Mouse (Mus musculus): ENCODE results near the gene Rapgef2. TPM values are rescaled to one million over a fixed set of nuclear protein-coding genes. Genes with fewer than 3 reads are reported as not detected.

Gene Rapgef2
- polyA plus RNA-seq, 2 experiments = 7.6 to 12.5 TPM

DNA sequence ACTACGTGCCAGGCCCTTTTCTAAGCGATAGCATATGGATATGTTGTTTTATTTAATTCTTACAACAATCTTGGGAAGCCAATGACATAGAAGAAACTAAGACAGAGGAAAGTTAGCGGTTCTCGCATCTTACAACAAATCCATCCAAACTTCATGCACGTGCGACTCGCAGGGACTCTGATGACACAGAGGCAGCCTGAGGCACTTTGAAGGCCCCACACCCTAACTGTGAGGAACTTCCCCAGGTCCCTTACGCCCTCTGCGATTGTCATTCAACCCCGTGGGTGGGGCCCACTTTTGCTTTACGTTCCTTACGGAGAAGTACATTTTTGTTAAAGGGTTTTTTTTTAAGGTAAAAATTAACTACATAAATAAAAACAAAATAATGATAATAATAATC lies 166.3 kb downstream of the Rapgef2 start:
- Histone ChIP-seq H3K27me3 (ENCODE audit: control insufficient read depth, insufficient read depth, low read length) (no peaks in the 10 kb centered on the region), H3K4me1 (ENCODE audit: control insufficient read depth, insufficient read depth, low read length) (no peaks in the 10 kb centered on the region), H3K27ac (replicated peaks; ENCODE audit: low read depth, low read length) (no peak overlapping the region), H3K4me3 (replicated peaks; ENCODE audit: low read length) (no peak overlapping the region), H3K4me2 (replicated peaks; ENCODE audit: low read depth, low read length, severe bottlenecking) (no peak overlapping the region), H3K9ac (ENCODE audit: low read depth, low read length, severe bottlenecking) (no peak overlapping the region), H3K36me3 (ENCODE audit: control insufficient read depth, insufficient read depth, low read length) (no peaks in the 10 kb centered on the region), H3K9me3 (ENCODE audit: control insufficient read depth, low read length) (no peaks in the 10 kb centered on the region)
- DNase-seq (ENCODE audit: low spot score) = no peak
- no peak for TF ChIP-seq POLR2A (IDR thresholded peaks at IDR 0.05; ENCODE audit: borderline replicate concordance, extremely low read depth, insufficient read depth, insufficient read length)
- ATAC-seq (ENCODE audit: low FRiP score, low read depth) = no peak
- 93% methylated on average over 12 of the region's 12 CpGs for WGBS

DNA sequence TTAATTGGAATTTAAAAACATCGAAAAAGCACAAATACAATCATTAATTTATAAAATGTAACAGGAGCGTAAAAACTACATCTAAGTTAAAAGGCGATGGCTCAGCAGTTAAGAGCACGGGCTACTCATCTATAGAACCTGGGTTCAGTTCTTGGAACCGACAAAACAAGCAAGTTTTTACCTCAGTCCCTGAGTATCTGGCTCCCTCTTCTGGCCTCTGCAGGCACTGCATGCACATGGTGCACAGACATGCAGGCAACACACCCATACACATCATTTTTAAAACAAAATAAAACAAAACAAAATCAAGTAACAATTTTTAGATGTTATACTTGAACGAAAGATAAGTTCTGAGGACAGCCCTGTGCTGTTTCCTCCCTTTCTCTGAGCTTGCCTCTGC lies 176.2 kb downstream of the Rapgef2 start:
- H3K27me3 ChIP-seq (ENCODE audit: control insufficient read depth, insufficient read depth, low read length) = no peaks in the 10 kb centered on the region
- ATAC-seq (ENCODE audit: low FRiP score, low read depth) (no peak), DNase-seq (ENCODE audit: low spot score) (no peak)
- H3K9ac ChIP-seq (ENCODE audit: low read depth, low read length, severe bottlenecking) = no peak overlapping the region
- H3K27ac ChIP-seq (replicated peaks; ENCODE audit: low read depth, low read length) = no peak overlapping the region
- no peaks in the 10 kb centered on the region for H3K4me1 ChIP-seq (ENCODE audit: control insufficient read depth, insufficient read depth, low read length)
- H3K9me3 ChIP-seq (ENCODE audit: control insufficient read depth, low read length) = no peaks in the 10 kb centered on the region
- H3K4me3 ChIP-seq (replicated peaks; ENCODE audit: low read length) = no peak overlapping the region
- 93% methylated on average over 6 of the region's 6 CpGs for WGBS
- H3K4me2 ChIP-seq (replicated peaks; ENCODE audit: low read depth, low read length, severe bottlenecking) = no peak overlapping the region
- H3K36me3 ChIP-seq (ENCODE audit: control insufficient read depth, insufficient read depth, low read length) = peaks cover 3% of the 10 kb centered on the region
- no peak for TF ChIP-seq POLR2A (IDR thresholded peaks at IDR 0.05; ENCODE audit: borderline replicate concordance, extremely low read depth, insufficient read depth, insufficient read length)

DNA sequence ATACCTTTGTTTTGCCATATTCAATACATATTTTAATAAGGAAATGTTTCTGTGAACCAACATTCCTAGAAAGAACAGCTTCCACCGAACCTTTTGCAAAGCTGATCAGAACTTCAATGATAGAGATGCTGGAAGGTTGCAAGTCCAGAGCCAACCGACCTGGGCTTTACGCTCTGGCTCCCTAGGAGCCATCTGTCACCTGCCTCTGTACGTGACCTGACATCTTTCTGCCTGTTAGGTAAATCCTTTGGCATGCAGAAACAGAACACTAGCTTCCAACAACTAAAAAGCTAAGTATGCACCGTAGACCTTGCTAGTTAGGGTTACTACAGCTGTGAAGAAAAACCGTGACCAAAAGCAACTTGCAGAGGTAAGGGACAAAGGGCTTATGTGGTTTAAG lies 178.1 kb downstream of the Rapgef2 start:
- 81% methylated on average over 6 of the region's 6 CpGs for WGBS
- ATAC-seq (ENCODE audit: low FRiP score, low read depth) (no peak), DNase-seq (ENCODE audit: low spot score) (no peak)

DNA sequence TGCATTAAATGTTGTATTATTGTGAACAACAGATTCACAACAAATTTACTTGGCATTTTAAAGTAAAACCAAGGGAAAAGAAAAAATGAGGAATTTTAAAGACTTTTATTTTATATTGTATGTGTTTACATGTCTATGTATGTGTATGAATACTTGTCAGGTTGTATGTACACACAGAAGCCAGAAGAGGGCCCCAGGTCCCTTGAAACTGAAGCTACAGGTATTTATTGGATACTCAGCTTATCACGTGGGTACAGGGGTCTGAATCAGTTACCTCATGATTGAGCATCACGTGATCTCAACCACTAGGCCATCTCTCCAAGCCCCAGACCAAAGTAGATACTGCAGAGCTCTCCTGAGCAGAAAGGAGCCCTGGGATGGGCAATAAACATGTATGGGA lies 180.0 kb downstream of the Rapgef2 start:
- DNase-seq (ENCODE audit: low spot score) = no peak

More for the DNA sequence above, 178.1 kb downstream of the Rapgef2 start:
- no peak overlapping the region for H3K4me3 ChIP-seq (replicated peaks; ENCODE audit: low read length)
- no peaks in the 10 kb centered on the region for H3K27me3 ChIP-seq (ENCODE audit: control insufficient read depth, insufficient read depth, low read length)
- TF ChIP-seq POLR2A (IDR thresholded peaks at IDR 0.05; ENCODE audit: borderline replicate concordance, extremely low read depth, insufficient read depth, insufficient read length) = no peak
- H3K9me3 ChIP-seq (ENCODE audit: control insufficient read depth, low read length) = no peaks in the 10 kb centered on the region
- H3K27ac ChIP-seq (replicated peaks; ENCODE audit: low read depth, low read length) = no peak overlapping the region
- H3K4me2 ChIP-seq (replicated peaks; ENCODE audit: low read depth, low read length, severe bottlenecking) = no peak overlapping the region
- peaks cover 5% of the 10 kb centered on the region for H3K36me3 ChIP-seq (ENCODE audit: control insufficient read depth, insufficient read depth, low read length)
- no peak overlapping the region for H3K9ac ChIP-seq (ENCODE audit: low read depth, low read length, severe bottlenecking)
- H3K4me1 ChIP-seq (ENCODE audit: control insufficient read depth, insufficient read depth, low read length) = no peaks in the 10 kb centered on the region

DNA sequence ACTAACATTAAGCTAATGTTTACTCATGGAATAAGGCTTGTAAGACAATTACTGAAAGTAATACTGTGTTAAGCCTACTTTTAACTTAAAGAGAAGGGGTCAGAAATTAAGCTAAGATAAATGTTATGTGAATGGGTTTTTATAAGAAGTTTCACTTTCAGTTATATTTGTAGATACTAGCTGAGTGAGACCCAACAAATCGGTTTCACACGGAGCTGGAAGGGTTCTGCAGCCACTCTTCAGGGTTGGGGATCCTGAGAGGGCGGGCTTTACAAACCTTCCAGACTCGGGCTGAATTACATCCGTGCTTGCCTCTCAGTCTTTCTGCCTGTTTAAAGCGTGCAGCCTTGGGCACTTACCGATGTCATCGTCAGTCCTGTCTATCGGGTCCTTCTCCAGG lies 182.7 kb downstream of the Rapgef2 start:
- H3K4me1 ChIP-seq (ENCODE audit: control insufficient read depth, insufficient read depth, low read length) = no peaks in the 10 kb centered on the region
- H3K27me3 ChIP-seq (ENCODE audit: control insufficient read depth, insufficient read depth, low read length) = no peaks in the 10 kb centered on the region
- no peaks in the 10 kb centered on the region for H3K9me3 ChIP-seq (ENCODE audit: control insufficient read depth, low read length)
- no peak for TF ChIP-seq POLR2A (IDR thresholded peaks at IDR 0.05; ENCODE audit: borderline replicate concordance, extremely low read depth, insufficient read depth, insufficient read length)
- 94% methylated on average over 9 of the region's 9 CpGs for WGBS
- 0 out of 2 replicates have a peak, but pooled peaks cover 9% of the 10 kb centered on the region for H3K36me3 ChIP-seq (ENCODE audit: control insufficient read depth, insufficient read depth, low read length)
- H3K4me2 ChIP-seq (replicated peaks; ENCODE audit: low read depth, low read length, severe bottlenecking) = no peak overlapping the region
- no peak overlapping the region for H3K9ac ChIP-seq (ENCODE audit: low read depth, low read length, severe bottlenecking)
- no peak for DNase-seq (ENCODE audit: low spot score)
- H3K27ac ChIP-seq (replicated peaks; ENCODE audit: low read depth, low read length) = no peak overlapping the region
- no peak for ATAC-seq (ENCODE audit: low FRiP score, low read depth)
- H3K4me3 ChIP-seq (replicated peaks; ENCODE audit: low read length) = no peak overlapping the region

More for the DNA sequence above, 180.0 kb downstream of the Rapgef2 start:
- no peak for TF ChIP-seq POLR2A (IDR thresholded peaks at IDR 0.05; ENCODE audit: borderline replicate concordance, extremely low read depth, insufficient read depth, insufficient read length)
- no peak for ATAC-seq (ENCODE audit: low FRiP score, low read depth)
- 91% methylated on average over 2 of the region's 2 CpGs for WGBS
- Histone ChIP-seq H3K4me1 (ENCODE audit: control insufficient read depth, insufficient read depth, low read length) (no peaks in the 10 kb centered on the region), H3K4me3 (replicated peaks; ENCODE audit: low read length) (no peak overlapping the region), H3K36me3 (ENCODE audit: control insufficient read depth, insufficient read depth, low read length) (peaks cover 7% of the 10 kb centered on the region; the same call in 1 of the 2 replicates), H3K9ac (ENCODE audit: low read depth, low read length, severe bottlenecking) (no peak overlapping the region), H3K27me3 (ENCODE audit: control insufficient read depth, insufficient read depth, low read length) (no peaks in the 10 kb centered on the region), H3K9me3 (ENCODE audit: control insufficient read depth, low read length) (no peaks in the 10 kb centered on the region), H3K27ac (replicated peaks; ENCODE audit: low read depth, low read length) (no peak overlapping the region), H3K4me2 (replicated peaks; ENCODE audit: low read depth, low read length, severe bottlenecking) (no peak overlapping the region)

DNA sequence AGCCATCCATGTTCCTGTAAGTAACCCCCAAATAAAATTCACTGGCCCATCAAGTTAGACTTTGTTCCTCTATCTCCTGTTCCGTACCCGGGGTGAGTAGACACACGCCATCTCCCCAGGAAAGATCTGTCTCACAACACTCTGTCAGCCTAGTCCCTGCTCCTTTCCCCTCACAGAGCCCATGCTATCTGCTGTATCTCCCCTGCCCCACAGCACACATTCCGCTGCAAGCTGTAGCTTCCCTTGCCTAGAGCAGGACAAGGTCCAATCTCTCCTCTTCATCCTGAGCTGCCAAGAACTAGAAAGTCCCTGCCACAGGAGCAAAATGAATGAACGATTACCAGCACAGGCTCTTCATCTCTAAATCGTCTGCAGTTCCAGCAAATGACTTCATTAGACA lies 184.6 kb downstream of the Rapgef2 start:
- 82% methylated on average over 6 of the region's 6 CpGs for WGBS
- Histone ChIP-seq H3K9me3 (ENCODE audit: control insufficient read depth, low read length) (no peaks in the 10 kb centered on the region), H3K27me3 (ENCODE audit: control insufficient read depth, insufficient read depth, low read length) (no peaks in the 10 kb centered on the region), H3K4me1 (ENCODE audit: control insufficient read depth, insufficient read depth, low read length) (no peaks in the 10 kb centered on the region), H3K9ac (ENCODE audit: low read depth, low read length, severe bottlenecking) (no peak overlapping the region), H3K4me3 (replicated peaks; ENCODE audit: low read length) (no peak overlapping the region), H3K27ac (replicated peaks; ENCODE audit: low read depth, low read length) (no peak overlapping the region), H3K4me2 (replicated peaks; ENCODE audit: low read depth, low read length, severe bottlenecking) (no peak overlapping the region), H3K36me3 (ENCODE audit: control insufficient read depth, insufficient read depth, low read length) (peaks cover 22% of the 10 kb centered on the region; the same call in 1 of the 2 replicates)
- ATAC-seq (ENCODE audit: low FRiP score, low read depth) (no peak), DNase-seq (ENCODE audit: low spot score) (no peak)
- TF ChIP-seq POLR2A (IDR thresholded peaks at IDR 0.05; ENCODE audit: borderline replicate concordance, extremely low read depth, insufficient read depth, insufficient read length) = no peak

Data from limb, embryonic 14.5 days (tissue).